Mouse (Mus musculus) embryonic facial prominence, embryonic 11.5 days (tissue): ENCODE data around the gene Coq10a. TPM values are rescaled to one million over a fixed set of nuclear protein-coding genes. Genes with fewer than 3 reads are reported as not detected.
"Not testable (repeated sequence)": the region's sequence is repeated elsewhere in the genome, so short reads cannot be mapped to it uniquely, and the experiment has no call there.

Source experiments
- ATAC-seq: fragments of 200-750 bp; cut with Nextera tagmentation; replicated peaks from 2 replicates; pipeline ENCODE4 v1.8.0; 2017; ENCODE audit warnings: low read depth; ENCODE audit not compliant: insufficient number of reproducible peaks, low FRiP score, low TSS enrichment
- DNase-seq: peaks from one replicate; pipeline ENCODE4 v3.0.0-alpha.2; 2015; ENCODE audit warnings: low spot score
- H3K27ac ChIP-seq: fragments of 300-500 bp; sonication (generic); replicated peaks from 2 replicates; pipeline ENCODE4 v1.5.1; 2014; ENCODE audit warnings: mild to moderate bottlenecking, low read depth, low read length, control low read depth
- H3K27me3 ChIP-seq: fragments of 300-500 bp; sonication (generic); 2 replicates; pipeline ENCODE4 v1.6.1; 2014; ENCODE audit warnings: mild to moderate bottlenecking, low read length, moderate library complexity, mixed read lengths; ENCODE audit not compliant: control insufficient read depth, insufficient read depth
- H3K36me3 ChIP-seq: fragments of 300-500 bp; sonication (generic); replicated peaks from 2 replicates; pipeline ENCODE4 v1.6.1; 2014; ENCODE audit warnings: low read depth, mild to moderate bottlenecking, low read length, moderate library complexity, mixed read lengths; ENCODE audit not compliant: control insufficient read depth, insufficient read depth
- H3K4me1 ChIP-seq: fragments of 300-500 bp; sonication (generic); 2 replicates; pipeline ENCODE4 v1.6.1; 2014; ENCODE audit warnings: low read length, mixed read lengths; ENCODE audit not compliant: control insufficient read depth, insufficient read depth
- H3K4me2 ChIP-seq: fragments of 300-500 bp; sonication (generic); 2 replicates; pipeline ENCODE4 v1.6.1; 2014; ENCODE audit warnings: low read depth, mild to moderate bottlenecking, control low read depth, low read length, moderate library complexity
- H3K4me3 ChIP-seq: fragments of 300-500 bp; sonication (generic); 2 replicates; pipeline ENCODE4 v1.5.1; 2014; ENCODE audit warnings: low read depth, low read length, control low read depth
- H3K9ac ChIP-seq: fragments of 300-500 bp; sonication (generic); replicated peaks from 2 replicates; pipeline ENCODE4 v1.6.1; 2014; ENCODE audit warnings: mild to moderate bottlenecking, control low read depth, low read length
- H3K9me3 ChIP-seq: fragments of 300-500 bp; sonication (generic); replicated peaks from 2 replicates; pipeline ENCODE4 v1.6.1; 2016; ENCODE audit warnings: mild to moderate bottlenecking, low read length, inconsistent platforms, mixed read lengths; ENCODE audit not compliant: control insufficient read depth
- WGBS: fragments of 180-500 bp; shearing (Covaris S2); extraction: QIAGEN DNeasy Blood & Tissue Kit; methylation state at CpG from one replicate; pipeline ENCODE4 v1.1.7; 2014; 5-methylcytosine and 5-hydroxymethylcytosine counted together
- polyA plus RNA-seq: library from polyadenylated mRNA; unstranded; fragments of >200 nt; fragmentation: Nextera tagmentation; extraction: Ambion mirVana; gene quantifications from 2 replicates; pipeline ENCODE4 v1.2.1, GENCODE M21; 2014

The Coq10a gene
- polyA plus RNA-seq, 1 experiment from 2014 or later = 13.2 TPM

DNA sequence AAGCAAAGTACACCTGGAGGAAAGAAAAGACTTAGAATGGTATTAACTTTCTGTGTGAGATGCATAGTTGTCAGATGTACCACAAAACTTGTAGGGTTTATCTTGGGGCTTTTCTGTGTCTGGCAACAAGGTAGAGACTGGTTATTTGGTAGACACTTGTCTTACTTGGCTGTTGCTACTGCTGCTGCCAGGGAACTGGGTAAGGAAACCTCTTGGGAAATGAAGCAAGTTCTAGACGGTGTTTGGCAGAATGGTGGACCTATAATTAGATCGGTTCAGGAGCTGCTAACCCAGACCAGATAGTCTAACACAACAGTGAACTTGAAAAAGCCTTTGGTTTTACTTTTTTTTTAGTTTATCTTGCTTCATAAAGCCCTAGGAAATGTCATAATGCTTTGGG is 29.8 kb downstream of the Coq10a start:
- WGBS = 72% methylated on average over 2 of the region's 2 CpGs
- Histone ChIP-seq H3K4me2 (peak overlapping the region; percentile 66; the same call in 1 of the 2 replicates), H3K4me3 (peak overlapping the region; percentile 86; the same call in 1 of the 2 replicates), H3K36me3 (no peaks in the 10 kb centered on the region), H3K9me3 (no peaks in the 10 kb centered on the region), H3K4me1 (no peaks in the 10 kb centered on the region), H3K27me3 (no peaks in the 10 kb centered on the region), H3K27ac (no peak overlapping the region), H3K9ac (no peak overlapping the region)
- no peak for DNase-seq
- ATAC-seq = no peak

DNA sequence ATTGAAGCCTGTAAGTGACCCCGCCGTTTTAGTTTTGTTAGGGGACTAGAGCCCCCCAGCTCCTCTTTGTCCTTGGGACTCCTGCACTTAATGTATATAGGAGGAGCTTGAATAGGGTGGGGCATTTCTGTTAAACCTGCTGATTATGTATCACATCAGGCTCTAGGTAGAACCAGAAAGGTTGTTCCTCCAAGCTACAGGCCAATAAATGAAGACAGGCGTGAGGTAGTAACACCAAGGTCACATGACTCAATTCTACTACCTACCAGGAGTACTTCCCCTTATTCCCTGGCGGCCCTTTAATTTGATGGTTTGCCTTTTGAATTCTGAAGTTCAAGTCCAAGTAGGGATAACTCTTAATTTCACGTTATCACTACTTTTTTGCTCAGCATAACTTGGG is 30.4 kb downstream of the Coq10a start:
- no peaks in the 10 kb centered on the region for H3K36me3 ChIP-seq
- ATAC-seq = no peak
- H3K27me3 ChIP-seq = no peaks in the 10 kb centered on the region
- H3K4me1 ChIP-seq = no peaks in the 10 kb centered on the region
- no peaks in the 10 kb centered on the region for H3K9me3 ChIP-seq
- H3K4me2 ChIP-seq = peak overlapping the region; percentile 66
- 0 out of 2 replicates have a peak overlapping the region, but pooled peaks have one; percentile 89 for H3K27ac ChIP-seq
- WGBS = 20% methylated on average over 5 of the region's 5 CpGs
- DNase-seq = no peak
- peak overlapping the region; percentile 85 for H3K9ac ChIP-seq
- H3K4me3 ChIP-seq = peak overlapping the region; percentile 86

DNA sequence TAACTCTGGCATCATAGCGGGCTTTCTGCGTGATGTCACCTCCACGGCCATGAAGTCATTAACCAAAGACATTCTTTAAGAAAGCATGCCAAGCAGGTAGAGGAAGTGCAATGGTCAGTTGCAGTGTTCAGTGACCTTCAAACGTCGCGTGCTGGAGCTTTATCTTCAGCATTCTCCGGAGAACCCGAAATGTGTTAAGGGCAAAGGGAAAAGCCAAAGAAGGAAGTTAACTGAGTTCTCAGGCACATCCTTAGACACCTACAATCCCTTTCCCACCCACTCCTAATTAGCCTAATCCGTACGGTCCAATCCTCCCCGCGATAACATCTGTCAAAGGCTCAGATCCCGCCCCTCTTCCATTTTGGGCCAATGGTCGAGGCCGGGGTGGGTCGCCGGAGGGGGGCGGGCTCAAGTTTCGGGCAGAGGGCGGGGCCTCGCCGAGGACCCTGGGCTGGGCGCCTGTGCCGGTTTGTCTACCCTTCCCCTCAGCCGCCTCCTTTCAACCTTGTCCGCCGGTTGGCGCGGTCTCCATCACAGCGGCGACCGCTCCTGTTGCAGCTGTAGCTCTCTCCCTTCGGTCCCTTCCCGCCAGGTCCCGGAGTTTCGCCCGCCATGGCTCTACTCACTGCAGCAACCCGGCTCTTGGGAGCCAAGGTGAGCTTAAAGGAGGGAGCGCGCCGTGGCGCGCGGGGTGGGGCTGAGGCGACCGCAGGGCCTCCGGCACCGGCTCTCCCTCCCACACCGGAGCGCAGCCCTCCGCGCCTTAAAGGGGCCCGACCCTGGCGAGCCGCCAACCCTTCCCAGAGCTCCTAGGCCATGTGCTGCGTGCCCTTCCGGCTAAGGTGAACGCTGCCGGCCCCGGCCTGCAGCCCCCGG is 31.3 kb downstream of the Coq10a start, which contains the start of gene Cs:
TSS of gene Cs (plus strand) at position 429 of the 876 bp plus-strand sequence.
- ATAC-seq = peak; percentile 97
- Histone ChIP-seq H3K27me3 (no peaks in the 10 kb centered on the region), H3K9me3 (no peaks in the 10 kb centered on the region), H3K4me2 (peak within 1 kb of the TSS; percentile 66), H3K36me3 (no peaks in the 10 kb centered on the region), H3K9ac (peak within 1 kb of the TSS; percentile 85), H3K4me1 (no peaks in the 10 kb centered on the region), H3K27ac (peak within 1 kb of the TSS; percentile 89), H3K4me3 (peak within 1 kb of the TSS; percentile 86)
- peak; percentile 98 for DNase-seq
- WGBS = under 1% methylated on average over 61 of the region's 61 CpGs

DNA sequence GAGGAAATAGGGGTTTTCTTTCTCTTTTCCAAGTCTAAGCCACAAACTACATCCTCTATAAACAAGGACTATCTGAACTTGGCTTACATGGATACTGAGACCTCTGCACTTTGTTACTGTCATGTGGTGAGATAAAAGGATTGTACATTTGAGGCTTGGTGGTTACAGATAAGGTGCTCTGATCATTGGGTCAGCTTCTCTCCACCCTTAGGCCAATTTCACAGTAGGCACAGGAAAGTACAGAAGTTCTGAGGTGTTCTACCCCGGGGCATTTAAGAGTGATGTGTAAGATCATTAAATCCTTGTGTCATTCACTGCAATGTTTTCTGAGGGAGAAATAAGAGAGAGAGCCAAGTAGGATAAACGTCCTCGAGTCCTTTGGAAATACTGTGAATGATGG is 32.2 kb downstream of the Coq10a start:
- Histone ChIP-seq H3K4me2 (peak overlapping the region; percentile 32; the same call in 1 of the 2 replicates), H3K9ac (no peak overlapping the region; the same call in 1 of the 2 replicates), H3K4me1 (no peaks in the 10 kb centered on the region), H3K9me3 (no peaks in the 10 kb centered on the region), H3K4me3 (peak overlapping the region; percentile 86; the same call in 1 of the 2 replicates), H3K27ac (no peak overlapping the region), H3K36me3 (no peaks in the 10 kb centered on the region), H3K27me3 (no peaks in the 10 kb centered on the region)
- no peak for ATAC-seq
- DNase-seq = no peak
- 80% methylated on average over 3 of the region's 3 CpGs for WGBS

DNA sequence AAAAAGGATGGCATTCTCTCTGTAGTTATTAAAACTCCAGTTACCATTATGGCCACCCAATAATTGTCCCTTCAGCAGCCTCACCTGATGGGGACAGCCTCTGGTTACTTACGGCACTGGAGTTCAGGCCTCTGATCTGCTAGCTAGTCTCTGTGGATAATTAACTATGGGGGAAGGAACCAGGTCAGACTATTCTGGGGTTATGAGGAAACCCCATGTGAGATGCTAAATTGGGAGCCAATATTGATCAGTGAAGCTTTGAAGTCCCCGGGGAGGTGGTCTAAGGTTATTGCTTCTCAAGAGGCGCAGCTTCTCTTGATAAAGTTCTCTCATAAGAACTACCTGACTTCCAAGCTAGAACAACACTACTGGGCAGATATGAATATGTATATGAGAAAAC is 32.6 kb downstream of the Coq10a start:
- ATAC-seq (no peak), DNase-seq (no peak)
- 94% methylated on average over 3 of the region's 3 CpGs for WGBS
- H3K27me3 ChIP-seq = no peaks in the 10 kb centered on the region
- H3K4me2 ChIP-seq = no peak overlapping the region
- H3K9me3 ChIP-seq = no peaks in the 10 kb centered on the region
- H3K9ac ChIP-seq = no peak overlapping the region
- no peak overlapping the region for H3K4me3 ChIP-seq
- H3K36me3 ChIP-seq = no peaks in the 10 kb centered on the region
- no peaks in the 10 kb centered on the region for H3K4me1 ChIP-seq
- no peak overlapping the region for H3K27ac ChIP-seq

DNA sequence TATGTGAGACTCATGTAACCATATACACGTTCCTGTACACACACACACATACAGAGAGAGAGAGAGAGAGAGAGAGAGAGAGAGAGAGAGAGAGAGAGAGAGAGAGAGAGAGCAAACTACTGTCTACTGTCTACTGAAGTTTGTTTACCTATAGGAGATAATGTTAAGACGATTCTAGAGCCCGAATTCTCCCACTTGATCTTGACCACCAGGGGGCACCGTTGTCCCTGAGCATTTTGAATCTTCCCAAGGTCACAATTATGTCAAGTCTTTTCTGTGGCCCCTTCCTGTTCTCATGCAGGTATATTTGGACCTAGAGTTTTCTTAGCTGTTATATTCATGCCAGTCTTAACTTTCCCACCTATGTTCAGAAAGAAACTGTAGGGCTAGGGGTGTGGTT is 33.2 kb downstream of the Coq10a start:
- no peak overlapping the region for H3K4me3 ChIP-seq
- H3K9ac ChIP-seq = no peak overlapping the region
- no peaks in the 10 kb centered on the region for H3K9me3 ChIP-seq
- DNase-seq (peak; percentile 82), ATAC-seq (no peak)
- H3K27me3 ChIP-seq = no peaks in the 10 kb centered on the region
- H3K36me3 ChIP-seq = no peaks in the 10 kb centered on the region
- H3K4me1 ChIP-seq = no peaks in the 10 kb centered on the region
- no peak overlapping the region for H3K4me2 ChIP-seq
- WGBS = 4% methylated on average over 4 of the region's 4 CpGs
- H3K27ac ChIP-seq = no peak overlapping the region

DNA sequence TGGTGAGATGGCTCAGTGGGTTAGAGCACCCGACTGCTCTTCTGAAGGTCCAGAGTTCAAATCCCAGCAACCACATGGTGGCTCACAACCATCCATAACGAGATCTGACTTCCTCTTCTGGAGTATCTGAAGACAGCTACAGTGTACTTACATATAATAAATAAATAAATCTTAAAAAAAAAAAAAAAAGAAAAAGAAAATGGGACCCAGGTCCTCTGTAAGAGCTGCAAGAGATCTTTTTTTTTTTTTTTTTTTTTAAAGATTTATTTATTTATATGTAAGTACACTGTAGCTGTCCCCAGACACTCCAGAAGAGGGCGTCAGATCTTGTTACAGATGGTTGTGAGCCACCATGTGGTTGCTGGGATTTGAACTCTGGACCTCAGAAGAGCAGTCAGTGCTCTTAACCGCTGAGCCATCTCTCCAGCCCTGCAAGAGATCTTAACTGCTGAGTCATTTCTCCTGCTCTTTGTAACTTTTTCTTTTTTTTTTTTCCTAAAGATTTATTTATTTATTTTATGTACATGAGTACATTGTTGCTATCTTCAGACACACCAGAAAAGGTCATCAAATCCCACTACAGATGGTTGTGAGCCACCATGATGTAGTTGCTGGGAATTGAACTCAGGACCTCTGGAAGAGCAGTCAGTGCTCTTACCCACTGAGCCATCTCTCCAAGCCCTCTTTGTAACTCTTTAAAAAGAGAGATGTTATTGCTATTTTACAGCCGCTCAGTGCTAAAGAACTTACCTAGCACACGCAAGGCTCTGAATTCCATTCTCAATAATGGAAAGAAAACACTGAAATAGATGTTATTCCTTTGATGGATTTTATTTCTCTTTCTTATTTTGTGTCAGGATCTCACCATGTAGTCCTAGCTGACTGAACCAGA is 36.2 kb downstream of the Coq10a start:
- WGBS = 74% methylated on average over 6 of the region's 6 CpGs
- not testable (repeated sequence) for H3K4me1 ChIP-seq, ATAC-seq, H3K27ac ChIP-seq, H3K36me3 ChIP-seq, H3K4me3 ChIP-seq, H3K27me3 ChIP-seq, H3K9ac ChIP-seq, H3K9me3 ChIP-seq, DNase-seq, H3K4me2 ChIP-seq
